Mouse (Mus musculus) stomach, postnatal 0 days (tissue): ENCODE measurements around the gene Plppr3. TPM values are rescaled to one million over a fixed set of nuclear protein-coding genes. Genes with fewer than 3 reads are reported as not detected.

ENCODE experiments used
- ATAC-seq: fragments of 200-750 bp; cut with Nextera tagmentation; 2 replicates; pipeline ENCODE4 v1.8.0; 2017; ENCODE audit not compliant: low FRiP score, low TSS enrichment
- DNase-seq: peaks from one replicate; pipeline ENCODE4 v3.0.0-alpha.2; 2016; ENCODE audit warnings: low spot score
- H3K27ac ChIP-seq: fragments of 300-500 bp; sonication (generic); replicated peaks from 2 replicates; pipeline ENCODE4 v1.5.1; 2014; ENCODE audit warnings: mild to moderate bottlenecking, control low read depth
- H3K27me3 ChIP-seq: fragments of 300-500 bp; sonication (generic); 2 replicates; pipeline ENCODE4 v1.6.1; 2014; ENCODE audit warnings: low read length; ENCODE audit not compliant: control insufficient read depth, insufficient read depth
- H3K36me3 ChIP-seq: fragments of 300-500 bp; sonication (generic); 2 replicates; pipeline ENCODE4 v1.6.1; 2014; ENCODE audit warnings: low read length, mixed read lengths; ENCODE audit not compliant: control insufficient read depth, insufficient read depth
- H3K4me1 ChIP-seq: fragments of 300-500 bp; sonication (generic); replicated peaks from 2 replicates; pipeline ENCODE4 v1.6.1; 2014; ENCODE audit warnings: antibody characterized with exemption; ENCODE audit not compliant: control insufficient read depth, insufficient read depth
- H3K4me2 ChIP-seq: fragments of 300-500 bp; sonication (generic); replicated peaks from 2 replicates; pipeline ENCODE4 v1.6.1; 2014; ENCODE audit warnings: low read depth, mild to moderate bottlenecking, control low read depth, moderate library complexity
- H3K4me3 ChIP-seq: fragments of 300-500 bp; sonication (generic); 2 replicates; pipeline ENCODE4 v1.5.1; 2014; ENCODE audit warnings: low read depth, low read length, control low read depth
- H3K9ac ChIP-seq: fragments of 300-500 bp; sonication (generic); 2 replicates; pipeline ENCODE4 v1.6.1; 2014; ENCODE audit warnings: mild to moderate bottlenecking, low read length, control low read depth, mixed read lengths
- H3K9me3 ChIP-seq: fragments of 300-500 bp; sonication (generic); 2 replicates; pipeline ENCODE4 v1.6.1; 2016; ENCODE audit warnings: low read length; ENCODE audit not compliant: control insufficient read depth
- CTCF ChIP-seq: IDR thresholded peaks from 2 replicates; pipeline ENCODE4 v1.5.1; 2016; ENCODE audit warnings: antibody characterized with exemption, low read depth, mild to moderate bottlenecking, moderate library complexity
- EP300 ChIP-seq: optimal IDR thresholded peaks from 2 replicates; pipeline ENCODE3; 2016; ENCODE audit warnings: antibody characterized with exemption
- WGBS: fragments of 180-500 bp; shearing (Covaris S2); extraction: QIAGEN DNeasy Blood & Tissue Kit; methylation state at CpG from one replicate; pipeline ENCODE4 v1.1.7; 2014; 5-methylcytosine and 5-hydroxymethylcytosine counted together
- polyA plus RNA-seq: library from polyadenylated mRNA; unstranded; fragments of >200 nt; fragmentation: Nextera tagmentation; extraction: Ambion mirVana; gene quantifications from 2 replicates; pipeline ENCODE4 v1.2.1, GENCODE M21; 2015

Plppr3 gene
- polyA plus RNA-seq, 1 experiment from 2014 or later = 5.5 TPM

DNA sequence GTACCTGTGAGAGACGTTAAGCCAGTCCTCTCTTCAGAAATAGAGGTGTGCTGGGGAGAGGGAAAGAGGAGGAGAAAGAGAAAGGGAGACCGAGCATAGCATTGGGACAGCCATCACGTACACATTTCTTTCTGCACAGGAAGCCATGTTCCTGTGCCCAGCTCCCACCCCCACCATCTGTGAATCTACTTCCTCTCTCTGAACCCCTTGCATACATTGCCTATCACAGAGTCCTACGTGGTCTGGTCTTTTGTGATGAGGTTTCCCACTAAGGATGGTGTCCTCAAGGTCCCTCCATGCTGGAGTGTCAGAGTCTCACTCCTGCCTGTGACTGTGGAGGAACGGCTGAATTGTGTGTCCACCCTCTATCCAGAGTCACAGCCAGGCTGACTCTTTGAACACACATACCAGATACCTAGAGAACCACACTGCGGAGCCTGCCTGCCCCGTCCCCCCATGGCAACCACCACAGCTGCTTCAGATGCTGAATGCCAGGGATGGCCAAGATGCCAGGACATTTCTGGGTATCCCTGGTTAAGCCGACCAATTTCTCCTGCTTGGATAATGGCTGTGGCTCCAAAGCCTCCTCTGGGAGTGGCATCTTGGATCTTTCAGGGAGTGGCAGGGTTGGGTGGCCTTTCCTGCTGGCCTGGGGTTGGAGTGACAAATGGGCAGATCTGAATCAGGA is 24.3 kb downstream of the Plppr3 start:
- TF ChIP-seq EP300 = no peak
- no peak for TF ChIP-seq CTCF

DNA sequence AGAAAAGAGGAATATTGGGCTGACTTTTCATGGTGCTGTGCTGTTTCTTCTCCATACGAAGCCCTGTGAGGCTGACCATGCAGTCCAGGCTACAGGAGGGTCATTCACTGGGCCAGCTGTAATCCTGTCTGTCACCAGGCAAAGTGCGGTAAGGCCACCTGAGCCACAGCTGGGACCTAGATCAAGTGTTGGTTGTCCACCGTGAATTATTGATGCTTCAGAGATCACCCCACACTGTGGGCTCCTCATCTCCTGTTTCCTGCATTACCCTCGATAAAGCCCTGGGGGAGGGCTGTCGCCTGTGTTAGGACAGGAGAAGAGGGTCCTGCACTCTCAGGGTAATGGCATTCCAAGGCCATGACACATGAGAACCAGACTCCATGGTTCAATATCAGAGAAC is 27.9 kb downstream of the Plppr3 start:
- Histone ChIP-seq H3K27ac (no peak overlapping the region), H3K4me1 (peaks cover under 1% of the 10 kb centered on the region; the same call in 1 of the 2 replicates), H3K9ac (no peak overlapping the region), H3K9me3 (no peaks in the 10 kb centered on the region), H3K4me2 (no peak overlapping the region), H3K27me3 (no peaks in the 10 kb centered on the region), H3K36me3 (no peaks in the 10 kb centered on the region), H3K4me3 (no peak overlapping the region)
- WGBS = 64% methylated on average over 5 of the region's 5 CpGs
- ATAC-seq = no peak
- TF ChIP-seq CTCF = no peak
- TF ChIP-seq EP300 = no peak
- DNase-seq = no peak

More for the DNA sequence above, 24.3 kb downstream of the Plppr3 start:
- ATAC-seq = no peak
- Histone ChIP-seq H3K4me3 (no peak overlapping the region), H3K27ac (no peak overlapping the region), H3K9me3 (no peaks in the 10 kb centered on the region), H3K9ac (no peak overlapping the region), H3K4me1 (peaks cover 16% of the 10 kb centered on the region), H3K36me3 (no peaks in the 10 kb centered on the region), H3K4me2 (no peak overlapping the region), H3K27me3 (no peaks in the 10 kb centered on the region)
- DNase-seq = no peak
- 75% methylated on average over 8 of the region's 8 CpGs for WGBS

DNA sequence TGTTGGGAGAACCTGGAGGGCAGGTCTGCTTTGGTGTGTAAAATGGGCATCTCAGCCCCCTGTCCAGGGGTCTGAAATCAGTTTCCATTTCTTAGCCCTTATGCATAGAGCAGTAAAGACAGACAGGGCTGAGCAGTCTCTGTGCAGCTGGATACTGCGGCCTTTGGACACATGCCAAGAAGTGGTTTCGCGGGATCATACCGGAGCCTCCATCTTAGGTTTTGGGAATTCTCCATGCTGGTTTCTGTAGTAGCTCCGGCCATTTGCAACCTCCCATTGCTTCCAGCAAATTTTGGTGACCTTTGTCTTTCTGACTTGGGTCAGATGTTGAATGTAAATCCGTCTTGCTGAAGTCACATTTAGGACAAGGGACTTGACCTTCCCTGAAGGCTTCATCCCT is 31.0 kb downstream of the Plppr3 start:
- no peaks in the 10 kb centered on the region for H3K36me3 ChIP-seq
- H3K4me2 ChIP-seq = no peak overlapping the region
- WGBS = 45% methylated on average over 6 of the region's 6 CpGs
- TF ChIP-seq EP300 (no peak), CTCF (no peak)
- no peaks in the 10 kb centered on the region for H3K9me3 ChIP-seq
- 0 out of 2 replicates have a peak overlapping the region, but pooled peaks have one; percentile 8 for H3K9ac ChIP-seq
- ATAC-seq (no peak), DNase-seq (peak; percentile 42)
- H3K4me1 ChIP-seq = no peaks in the 10 kb centered on the region
- no peak overlapping the region for H3K27ac ChIP-seq
- H3K27me3 ChIP-seq = no peaks in the 10 kb centered on the region
- H3K4me3 ChIP-seq = no peak overlapping the region

DNA sequence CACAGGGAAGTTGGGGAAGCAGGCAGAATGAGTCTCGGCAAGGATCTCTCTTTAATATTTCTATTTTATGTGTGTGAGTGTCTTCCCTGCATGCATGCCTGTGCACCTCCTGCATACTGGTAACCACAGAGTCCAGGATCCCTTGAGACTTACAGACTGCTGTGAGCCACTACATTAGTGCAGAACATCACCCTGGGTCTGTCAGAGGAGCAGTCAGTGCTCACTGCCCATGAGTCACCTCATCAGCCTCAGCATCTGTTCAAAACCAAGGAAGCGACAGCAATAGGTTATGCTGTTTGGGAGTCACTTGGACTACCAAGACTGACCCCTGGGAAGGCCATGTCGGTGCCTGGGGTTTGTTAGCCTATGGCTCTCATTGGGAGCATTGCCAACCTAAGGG is 32.1 kb downstream of the Plppr3 start:
- H3K9me3 ChIP-seq = no peaks in the 10 kb centered on the region
- no peak overlapping the region for H3K27ac ChIP-seq
- no peak overlapping the region for H3K9ac ChIP-seq
- 58% methylated on average over 3 of the region's 3 CpGs for WGBS
- no peak overlapping the region for H3K4me3 ChIP-seq
- DNase-seq (no peak), ATAC-seq (no peak)
- no peaks in the 10 kb centered on the region for H3K36me3 ChIP-seq
- no peaks in the 10 kb centered on the region for H3K4me1 ChIP-seq
- H3K4me2 ChIP-seq = no peak overlapping the region
- TF ChIP-seq CTCF = no peak
- TF ChIP-seq EP300 = no peak
- no peaks in the 10 kb centered on the region for H3K27me3 ChIP-seq

DNA sequence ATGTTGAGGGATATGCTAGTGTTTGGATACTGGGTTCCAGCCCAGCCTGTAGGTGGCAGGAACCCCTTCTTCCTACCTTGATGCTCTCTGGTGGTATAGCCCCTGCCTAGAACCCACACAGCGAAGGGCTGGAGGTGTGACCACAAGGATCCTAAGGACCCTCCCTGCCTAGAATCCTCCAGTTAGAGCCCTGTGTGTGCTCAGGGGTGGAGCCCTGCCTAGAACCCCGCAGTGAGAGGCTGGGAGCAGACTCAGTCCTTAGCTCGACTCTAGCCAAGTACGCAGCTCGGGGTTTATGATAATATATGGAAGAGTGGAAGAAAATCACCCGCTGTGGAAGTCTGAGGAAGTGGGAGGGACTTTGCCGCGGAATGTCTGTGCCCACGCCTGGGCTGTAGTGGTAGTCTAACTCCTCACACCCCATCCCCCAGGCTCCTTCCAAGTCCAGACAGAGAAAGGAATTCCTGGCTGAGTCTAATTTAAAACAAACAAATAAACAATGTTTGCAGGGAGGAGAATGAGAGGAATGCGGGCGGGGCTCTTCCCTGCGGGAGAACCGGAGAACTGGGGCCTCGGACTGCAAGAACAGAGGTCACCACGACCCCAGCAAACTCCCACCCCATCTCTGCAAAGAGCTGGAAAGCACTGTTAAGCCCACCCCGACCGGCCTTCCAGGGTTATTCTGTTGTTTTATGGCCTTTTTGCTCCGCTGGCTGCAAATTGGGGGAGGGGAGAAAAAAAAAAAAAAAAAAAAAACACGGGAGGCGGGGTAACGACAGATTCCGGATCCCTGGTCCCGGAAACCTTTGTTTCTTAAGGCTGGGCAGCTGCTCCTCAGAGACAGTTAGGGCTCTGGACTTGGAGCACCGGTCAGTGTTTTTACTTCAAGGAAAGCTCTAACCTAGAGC is 33.5 kb downstream of the Plppr3 start:
- peak overlapping the region; percentile 53; the same call in 1 of the 2 replicates for H3K9ac ChIP-seq
- DNase-seq = peak; percentile 70
- H3K27me3 ChIP-seq = no peaks in the 10 kb centered on the region

More for the DNA sequence above, 33.5 kb downstream of the Plppr3 start:
- peak overlapping the region; percentile 76 for H3K4me2 ChIP-seq
- ATAC-seq = peak; percentile 89
- H3K4me1 ChIP-seq = no peaks in the 10 kb centered on the region
- H3K27ac ChIP-seq = peak overlapping the region; percentile 91
- no peaks in the 10 kb centered on the region for H3K36me3 ChIP-seq
- no peaks in the 10 kb centered on the region for H3K9me3 ChIP-seq
- H3K4me3 ChIP-seq = peak overlapping the region; percentile 39
- TF ChIP-seq EP300 = peak; percentile 48
- peak; percentile 48 for TF ChIP-seq CTCF
- WGBS = under 1% methylated on average over 24 of the region's 24 CpGs
